Mouse (Mus musculus): ENCODE measurements around the gene Gsx2.

DNA sequence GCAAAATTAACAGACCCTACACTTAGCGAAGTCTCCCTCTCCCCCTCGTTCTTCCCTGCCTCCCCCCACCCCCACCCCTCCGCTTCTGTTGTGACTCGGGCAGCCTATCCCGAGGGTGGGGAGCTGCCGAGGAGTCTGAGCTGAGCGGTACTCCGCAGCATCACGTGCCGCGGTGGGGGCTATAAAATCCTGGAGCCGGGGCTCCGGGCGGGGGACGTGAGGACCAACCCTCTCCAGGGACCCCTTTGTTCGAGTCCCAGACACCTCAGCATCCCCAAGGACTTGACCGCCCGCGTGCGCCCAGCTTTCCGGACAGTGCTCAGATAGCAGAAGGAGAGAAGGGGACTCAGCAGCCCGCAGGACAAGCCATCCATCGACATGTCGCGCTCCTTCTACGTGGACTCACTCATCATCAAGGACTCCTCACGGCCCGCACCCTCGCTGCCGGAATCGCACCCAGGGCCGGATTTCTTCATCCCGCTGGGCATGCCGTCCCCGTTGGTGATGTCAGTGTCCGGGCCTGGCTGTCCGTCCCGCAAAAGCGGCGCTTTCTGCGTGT is at the start of gene Gsx2:
- TF ChIP-seq CTCF (IDR thresholded peaks at IDR 0.05), result no peak
- no peak for TF ChIP-seq POLR2A (IDR thresholded peaks at IDR 0.05; ENCODE audit: insufficient read depth, low read depth, low read length)
